Mouse (Mus musculus) megakaryocyte, adult 5-6 weeks (primary cell): Measurements from ENCODE around the gene Tarbp2. TPM values are rescaled to one million over a fixed set of nuclear protein-coding genes. Genes with fewer than 3 reads are reported as not detected.

Experiments used
- total RNA-seq, 2 experiments: library from RNA; stranded (forward) in 1 of 2; stranded (reverse) in 1 of 2; fragments of 153-499, 151-499 nt in 1 of 2; fragments of 221-1000, 200-1000 nt in 1 of 2; gene quantifications; 2 replicates each; pipeline versions ENCODE4 v1.2.3 to v1.2.4; 2015 to 2017

Gene Tarbp2
- total RNA-seq, 2 experiments from 2014 or later, result 14.1 to 21.2 TPM

Other genes starting within 250 kb of the Tarbp2 start
- gene Gm9918, start 247.6 kb upstream of the Tarbp2 start, total RNA-seq (2015), result not detected in 2 replicates
- not detected in 2 replicates for gene Gm9918, start 247.6 kb upstream of the Tarbp2 start, total RNA-seq (2017)
- gene Mfsd5, start 238.7 kb upstream of the Tarbp2 start, total RNA-seq (2015), result 49.8 and 64.3 TPM in 2 replicates
- 34.8 and 35.1 TPM in 2 replicates for gene Mfsd5, start 238.7 kb upstream of the Tarbp2 start, total RNA-seq (2017)
- 26.3 and 37.4 TPM in 2 replicates for gene Espl1, start 221.9 kb upstream of the Tarbp2 start, total RNA-seq (2015)
- 15.2 and 30.9 TPM in 2 replicates for gene Espl1, start 221.9 kb upstream of the Tarbp2 start, total RNA-seq (2017)
- 385 and 398 TPM in 2 replicates for gene Pfdn5, start 192.1 kb upstream of the Tarbp2 start, total RNA-seq (2015)
- 347 and 441 TPM in 2 replicates for gene Pfdn5, start 192.1 kb upstream of the Tarbp2 start, total RNA-seq (2017)
- 28.4 and 28.6 TPM in 2 replicates for gene Myg1, start 186.5 kb upstream of the Tarbp2 start, total RNA-seq (2015)
- 47.8 and 52.2 TPM in 2 replicates for gene Myg1, start 186.5 kb upstream of the Tarbp2 start, total RNA-seq (2017)
- gene Aaas, start 167.4 kb upstream of the Tarbp2 start, total RNA-seq (2015), result 67.5 and 75.2 TPM in 2 replicates
- 64.3 and 100 TPM in 2 replicates for gene Aaas, start 167.4 kb upstream of the Tarbp2 start, total RNA-seq (2017)
- gene Sp7, start 151.0 kb upstream of the Tarbp2 start, total RNA-seq (2015), result not detected in 2 replicates
- not detected in 2 replicates for gene Sp7, start 151.0 kb upstream of the Tarbp2 start, total RNA-seq (2017)
- gene Sp1, start 112.0 kb upstream of the Tarbp2 start, total RNA-seq (2015), result 68.3 and 71.8 TPM in 2 replicates
- 64.1 and 72.2 TPM in 2 replicates for gene Sp1, start 112.0 kb upstream of the Tarbp2 start, total RNA-seq (2017)
- gene Amhr2, start 72.8 kb upstream of the Tarbp2 start, total RNA-seq (2015), result not detected in 2 replicates
- not detected in 2 replicates for gene Amhr2, start 72.8 kb upstream of the Tarbp2 start, total RNA-seq (2017)
- gene Prr13, start 59.2 kb upstream of the Tarbp2 start, total RNA-seq (2015), result 306 and 344 TPM in 2 replicates
- gene Prr13, start 59.2 kb upstream of the Tarbp2 start, total RNA-seq (2017), result 197 and 215 TPM in 2 replicates
- gene Pcbp2, start 47.7 kb upstream of the Tarbp2 start, total RNA-seq (2015), result 705 and 801 TPM in 2 replicates
- 156 and 205 TPM in 2 replicates for gene Pcbp2, start 47.7 kb upstream of the Tarbp2 start, total RNA-seq (2017)
- gene Gm10337, start 14.5 kb upstream of the Tarbp2 start, total RNA-seq (2015), result not detected in 2 replicates
- gene Gm10337, start 14.5 kb upstream of the Tarbp2 start, total RNA-seq (2017), result not detected in 2 replicates
- gene Map3k12, start 1.1 kb upstream of the Tarbp2 start, total RNA-seq (2015), result 0.09 and 0.27 TPM in 2 replicates
- gene Map3k12, start 1.1 kb upstream of the Tarbp2 start, total RNA-seq (2017), result 0.33 and 0.85 TPM in 2 replicates
- 2.8 and 5.0 TPM in 2 replicates for gene Npff, start 6.8 kb downstream of the Tarbp2 start, total RNA-seq (2015)
- 0.81 TPM in 1 of 2 replicates, not detected in the other for gene Npff, start 6.8 kb downstream of the Tarbp2 start, total RNA-seq (2017)
- gene Gm28047, start 106.9 kb downstream of the Tarbp2 start, total RNA-seq (2015), result not detected in 2 replicates
- not detected in 2 replicates for gene Gm28047, start 106.9 kb downstream of the Tarbp2 start, total RNA-seq (2017)
- 123 and 142 TPM in 2 replicates for gene Atf7, start 107.3 kb downstream of the Tarbp2 start, total RNA-seq (2015)
- 23.6 and 45.8 TPM in 2 replicates for gene Atf7, start 107.3 kb downstream of the Tarbp2 start, total RNA-seq (2017)
- gene Atp5g2, start 154.2 kb downstream of the Tarbp2 start, total RNA-seq (2015), result 43.8 and 46.5 TPM in 2 replicates
- gene Atp5g2, start 154.2 kb downstream of the Tarbp2 start, total RNA-seq (2017), result 44.3 and 47.5 TPM in 2 replicates
- 17.0 and 23.7 TPM in 2 replicates for gene Calcoco1, start 204.0 kb downstream of the Tarbp2 start, total RNA-seq (2015)
- gene Calcoco1, start 204.0 kb downstream of the Tarbp2 start, total RNA-seq (2017), result 12.0 and 12.2 TPM in 2 replicates